Mouse (Mus musculus): ENCODE measurements at regions not wholly inside any gene's neighbourhood (a gene's known extent, or its start where the extent isn't known, plus 50 kb on each side); places are given as distances from the start of the nearest gene placed in this dataset.
"Not testable (repeated sequence)": the region's sequence is repeated elsewhere in the genome, so short reads cannot be mapped to it uniquely, and the experiment has no call there.

- DNase-seq, result no peak
These were observed 181.5 kb upstream of the Plcz1 start for GRCm38 (mm10) chr6:140222534-140223324.

- no peak for DNase-seq
These were observed 180.5 kb upstream of the Plcz1 start for GRCm38 (mm10) chr6:140221653-140222272.

GRCm38 (mm10) chr6:140218789-140219188, 177.5 kb upstream of the Plcz1 start:
- DNase-seq, result no peak

DNA sequence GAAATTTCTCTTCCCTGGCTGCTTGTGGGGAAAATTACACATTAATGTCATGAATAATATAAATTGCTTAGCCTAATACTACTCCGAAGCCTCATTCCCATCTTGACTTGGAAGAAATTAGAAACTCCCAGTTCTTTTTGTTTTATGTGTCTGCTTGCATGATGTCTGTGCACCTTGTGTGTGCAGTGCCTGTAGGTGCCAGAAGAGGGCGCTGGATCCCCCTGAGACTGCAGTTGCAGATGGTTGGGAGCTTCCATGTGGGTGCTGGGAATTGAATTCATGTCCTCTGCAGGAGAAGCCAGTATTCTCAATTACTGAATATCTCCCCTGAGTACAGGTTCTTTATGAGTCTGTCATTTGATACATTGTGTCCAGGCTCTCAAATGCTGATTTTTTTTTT, 171.1 kb upstream of the Plcz1 start:
- no peak for DNase-seq

DNA sequence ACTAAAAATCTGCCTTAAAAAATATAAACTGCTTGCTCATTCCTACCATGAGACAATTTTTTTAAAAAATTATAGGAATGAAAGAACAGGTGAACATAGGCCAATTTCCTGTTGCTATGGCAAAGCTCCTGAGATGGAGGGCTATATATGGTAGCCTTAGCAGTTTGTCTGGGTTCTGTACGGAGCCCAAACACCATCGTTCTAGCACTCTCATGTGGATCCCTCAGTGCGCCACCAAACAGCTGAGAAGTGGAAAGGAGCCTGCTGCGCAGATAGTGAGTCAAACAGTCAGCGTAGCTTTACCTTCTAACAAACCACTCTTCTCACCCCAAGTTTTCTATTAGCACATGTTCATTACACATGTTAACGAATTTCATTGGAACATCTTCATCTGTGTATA, 168.9 kb upstream of the Plcz1 start:
- no peak for DNase-seq

DNA sequence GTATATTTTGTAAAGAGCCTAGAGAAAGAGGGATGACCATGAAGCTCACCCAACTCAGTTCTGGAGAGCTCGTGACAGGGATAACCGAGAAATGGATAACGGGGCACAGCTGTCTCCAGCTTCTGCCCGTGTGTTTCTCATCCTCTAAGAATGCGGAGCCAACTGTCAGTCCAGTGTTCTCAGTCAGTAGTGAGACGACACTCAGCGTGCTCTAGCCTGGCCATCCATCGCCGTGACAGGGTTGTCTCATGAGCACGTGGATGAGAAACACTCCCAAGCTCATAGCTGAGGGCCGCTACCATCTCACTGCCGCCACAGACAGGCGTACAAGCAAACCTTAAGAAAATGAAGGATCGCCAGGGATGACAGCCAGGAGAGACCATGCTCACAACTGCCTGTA, 167.8 kb upstream of the Plcz1 start:
- DNase-seq, result no peak

- DNase-seq, result peak; percentile 84
These were observed 167.1 kb upstream of the Plcz1 start for GRCm38 (mm10) chr6:140208375-140208774.

DNA sequence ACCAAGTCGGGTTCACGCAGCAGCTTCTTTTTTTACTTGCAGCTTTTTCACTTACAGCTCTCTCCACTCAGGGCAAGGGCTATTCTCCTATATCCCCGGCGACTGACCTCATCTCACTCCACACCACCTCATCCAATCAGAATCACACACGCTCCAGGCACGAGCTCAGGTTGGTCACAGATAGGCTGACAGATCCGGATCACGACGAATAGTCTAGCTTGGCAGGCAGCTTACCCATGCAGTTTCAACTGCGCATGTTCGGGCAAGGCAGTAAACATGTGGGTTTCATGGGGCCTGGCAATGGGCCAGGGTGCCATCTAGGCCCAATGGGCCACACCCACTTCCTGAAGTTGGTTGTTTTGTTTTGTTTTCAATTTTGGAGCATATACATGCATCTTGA, 165.4 kb upstream of the Plcz1 start:
- DNase-seq, result not testable (repeated sequence)

DNA sequence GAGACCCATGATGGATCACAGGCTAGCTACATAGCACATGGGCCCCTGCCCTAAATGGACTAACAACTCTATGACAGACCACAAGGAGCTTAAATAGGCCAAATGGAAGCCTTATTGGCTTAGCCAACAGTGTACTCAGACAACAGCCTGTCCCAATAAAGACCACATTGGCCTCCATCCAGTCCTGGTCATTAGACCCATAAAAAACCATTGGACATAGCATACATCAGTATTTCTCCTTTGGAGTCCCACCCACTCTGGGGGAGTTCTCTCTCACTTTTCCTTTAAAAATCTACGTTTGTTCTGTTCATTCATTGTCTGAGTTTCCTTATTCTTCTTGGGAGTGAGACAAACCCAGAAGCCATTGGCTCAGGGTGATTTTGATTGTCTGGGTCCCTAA, 160.1 kb upstream of the Plcz1 start:
- DNase-seq, result no peak

GRCm38 (mm10) chr6:140200322-140200721, 159.1 kb upstream of the Plcz1 start:
- DNase-seq, result peak; percentile 32

GRCm38 (mm10) chr6:140198036-140198435, 156.8 kb upstream of the Plcz1 start:
- no peak for DNase-seq

- DNase-seq, result no peak
These were observed 155.9 kb upstream of the Plcz1 start for GRCm38 (mm10) chr6:140197113-140197675.

DNA sequence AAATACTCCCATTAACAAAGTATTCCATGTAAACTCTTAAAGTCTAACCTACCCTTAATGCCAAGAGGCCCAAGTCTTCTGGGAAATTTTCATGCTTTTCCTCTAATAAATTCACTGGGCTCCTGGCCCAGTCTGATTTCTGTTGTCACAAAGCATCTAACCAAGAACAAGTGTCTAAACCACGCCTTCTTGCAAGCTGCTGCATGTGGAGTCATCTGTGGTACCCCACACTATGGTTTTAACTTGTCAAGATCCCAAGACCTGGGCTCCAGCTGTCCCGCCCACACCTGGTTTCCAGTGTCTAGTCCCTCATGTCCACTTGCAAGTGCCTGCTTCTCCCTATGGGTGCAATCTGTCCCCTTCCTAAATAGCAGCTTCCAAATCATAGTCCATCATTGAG, 153.0 kb upstream of the Plcz1 start:
- DNase-seq, result no peak

DNA sequence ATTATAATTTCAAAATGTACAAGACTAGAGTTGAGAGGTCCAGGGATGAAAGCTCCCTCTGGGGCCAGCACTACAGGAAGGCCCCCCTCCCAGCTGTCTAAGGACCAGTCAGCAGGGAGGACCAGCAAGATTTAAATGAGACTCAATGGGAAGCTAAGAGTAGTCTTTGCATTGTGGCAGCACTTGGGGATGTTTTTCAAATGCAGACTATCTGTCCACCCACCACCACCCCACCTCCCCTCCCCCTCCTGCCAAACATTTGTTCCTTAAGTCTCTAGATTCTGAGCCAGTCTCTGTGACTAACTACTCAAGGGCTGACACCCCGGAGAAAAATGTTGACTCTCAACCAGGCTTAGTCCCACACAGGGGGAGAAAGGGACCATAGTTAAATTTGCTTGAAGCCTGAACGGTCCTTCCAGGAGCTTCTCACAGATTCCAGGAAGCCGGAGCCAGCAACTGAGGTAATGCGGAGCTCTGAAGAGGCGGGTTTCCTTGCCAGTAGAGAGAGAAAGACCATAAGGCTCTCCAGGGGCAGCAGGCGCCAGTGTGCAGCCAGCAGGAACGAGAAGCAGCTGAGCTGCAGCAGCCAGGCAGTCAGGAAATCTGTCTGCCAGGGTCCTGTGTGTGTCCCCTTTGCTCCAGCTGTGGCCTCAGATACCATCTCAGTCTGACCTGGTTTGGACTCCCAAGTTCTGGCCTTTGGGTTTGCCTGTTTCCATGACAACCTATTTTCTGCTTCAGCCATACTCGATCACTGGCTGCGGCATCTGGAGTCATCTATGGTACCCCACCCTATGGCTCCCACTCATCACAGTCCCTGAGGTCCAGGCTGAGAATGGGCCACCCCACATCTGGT, 152.1 kb upstream of the Plcz1 start:
- DNase-seq, result peak; percentile 34

GRCm38 (mm10) chr6:140192526-140192925, 151.3 kb upstream of the Plcz1 start:
- no peak for DNase-seq

- no peak for DNase-seq
These were observed 150.1 kb upstream of the Plcz1 start for GRCm38 (mm10) chr6:140191341-140191740.

DNA sequence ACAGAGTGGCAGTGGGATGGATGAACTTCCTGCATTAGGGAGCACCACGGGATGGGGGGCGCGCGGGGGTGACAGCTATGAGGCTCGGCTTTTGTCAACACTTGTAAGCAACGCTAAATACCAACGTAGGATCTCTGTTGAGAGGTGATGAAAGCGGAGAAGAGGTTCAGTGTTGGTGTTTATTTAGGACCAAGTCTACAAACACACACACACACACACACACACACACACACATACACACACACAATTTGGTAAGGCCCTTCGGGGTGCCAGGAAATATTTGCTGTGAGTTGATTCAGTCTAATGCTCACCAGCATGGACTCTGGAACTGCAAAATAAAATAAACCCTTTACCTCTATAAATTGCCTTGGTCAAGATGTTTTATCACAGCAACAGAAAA, 148.3 kb upstream of the Plcz1 start:
- no peak for DNase-seq

DNA sequence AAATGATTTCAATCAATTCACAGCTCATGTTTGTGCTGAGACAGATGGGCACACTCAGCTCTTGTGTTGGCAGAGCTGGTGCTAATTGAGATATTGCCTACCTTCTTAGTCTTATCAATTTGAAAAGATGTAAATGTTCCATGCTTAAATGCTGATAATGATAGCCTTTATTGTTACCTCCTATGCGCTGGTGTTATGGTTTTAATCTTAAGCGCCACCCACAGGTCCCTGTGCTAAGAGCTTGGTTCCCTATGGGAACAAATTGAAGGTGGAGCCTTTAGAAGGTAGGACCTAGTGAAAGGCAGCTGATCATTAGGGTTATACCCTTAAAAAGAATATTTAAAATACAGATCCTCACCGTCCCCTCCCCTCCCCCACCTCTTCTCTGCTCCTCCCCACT, 146.5 kb upstream of the Plcz1 start:
- DNase-seq, result no peak

- peak; percentile 13 for DNase-seq
These were observed 145.8 kb upstream of the Plcz1 start for GRCm38 (mm10) chr6:140187106-140187505.

GRCm38 (mm10) chr6:140179999-140180398, 138.7 kb upstream of the Plcz1 start:
- DNase-seq, result no peak

DNA sequence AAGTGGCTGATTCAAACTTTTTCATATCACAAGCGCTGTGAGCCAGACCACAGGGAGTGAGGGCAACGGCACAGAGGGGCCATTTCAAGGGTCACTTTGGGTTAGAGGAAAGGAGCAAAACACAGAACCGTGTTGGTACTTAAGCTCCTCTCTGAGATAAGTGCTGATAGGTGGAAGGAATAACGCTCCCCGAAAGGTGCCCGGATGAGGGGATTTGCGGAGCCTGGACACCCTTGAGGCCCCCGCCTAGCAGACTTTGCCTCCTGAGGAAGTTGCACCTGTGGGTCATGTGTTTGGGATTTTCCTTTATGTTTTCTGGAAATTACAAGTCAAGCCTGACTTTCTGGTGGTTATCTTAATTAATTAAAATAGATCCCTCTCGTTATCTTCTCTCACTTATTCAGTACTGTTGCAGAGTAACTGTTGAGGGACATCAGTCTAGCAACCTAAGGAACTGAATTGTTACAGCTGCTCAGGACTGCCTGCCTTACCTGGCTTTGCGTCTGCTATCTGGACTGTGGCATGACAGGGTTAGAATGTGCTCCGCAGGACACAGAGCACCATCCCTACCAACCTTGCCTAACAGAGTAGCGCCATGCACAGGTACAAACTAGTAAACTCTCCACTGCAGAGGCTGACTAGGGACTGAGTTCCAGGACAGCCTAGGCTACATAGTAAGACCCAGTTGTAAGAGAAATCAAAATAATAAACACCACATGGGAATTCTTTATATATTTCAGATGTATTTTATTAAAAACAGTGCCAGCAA, 137.4 kb upstream of the Plcz1 start:
- no peak for DNase-seq

GRCm38 (mm10) chr6:140172716-140173115, 131.5 kb upstream of the Plcz1 start:
- DNase-seq, result no peak

GRCm38 (mm10) chr6:140169836-140170235, 128.6 kb upstream of the Plcz1 start:
- DNase-seq, result no peak
